Comparison of ENCODE assay signal across 8 mouse cellular contexts in genomic region chr6:119846751-119847517, GRCm38 (mm10). TPM values are rescaled to one million over a fixed set of nuclear protein-coding genes. Genes with fewer than 3 reads are reported as not detected.
A peak's percentile ranks its signal among the peaks of the same experiment; 100 is the strongest.
DNase-seq lines count a peak whose midpoint lies in the region; ATAC-seq and TF ChIP-seq lines count a peak whose summit lies in the region.

No protein-coding gene starts in this region.

- no peaks in the 10 kb centered on the region for H3K27me3 ChIP-seq in lung, embryonic 14.5 days (ENCODE audit: insufficient read depth, low read length)
- H3K27me3 ChIP-seq in heart, postnatal 0 days (ENCODE audit: control insufficient read depth, insufficient read depth, low read length) = no peaks in the 10 kb centered on the region
- no peaks in the 10 kb centered on the region for H3K27me3 ChIP-seq in midbrain, embryonic 13.5 days

- peak; percentile 7 for DNase-seq in lung, embryonic 14.5 days
- no peak for DNase-seq in lung, postnatal 4 days
- peak; percentile 33 for DNase-seq in adipocyte (ENCODE audit: low spot score)
- no peak for DNase-seq in heart, postnatal 0 days (ENCODE audit: low spot score)
- no peak for DNase-seq in layer of hippocampus, postnatal 10 days (ENCODE audit: low spot score in 2 of 2)
- DNase-seq in layer of hippocampus, adult 18-20 months (ENCODE audit: low spot score in 2 of 2) = no peak
- DNase-seq in gastrocnemius, postnatal 14 days = no peak

- no peak for TF ChIP-seq EP300 in heart, postnatal 0 days (IDR thresholded peaks at IDR 0.05; ENCODE audit: low read depth)

- H3K4me3 ChIP-seq in lung, embryonic 14.5 days (ENCODE audit: low read depth, low read length) = peak overlapping the region; percentile 94
- H3K4me3 ChIP-seq in heart, postnatal 0 days (ENCODE audit: low read depth, low read length) = peak overlapping the region; percentile 98
- H3K4me3 ChIP-seq in midbrain, embryonic 13.5 days (replicated peaks) = peak overlapping the region; percentile 67

- peak overlapping the region; percentile 95; the same call in 1 of the 2 replicates for H3K27ac ChIP-seq in lung, embryonic 14.5 days (ENCODE audit: low read depth)
- H3K27ac ChIP-seq in heart, postnatal 0 days (ENCODE audit: low read depth) = peak overlapping the region; percentile 96; the same call in 1 of the 2 replicates
- H3K27ac ChIP-seq in midbrain, embryonic 13.5 days = peak overlapping the region; percentile 97

- no peaks in the 10 kb centered on the region for H3K9me3 ChIP-seq in lung, embryonic 14.5 days (ENCODE audit: low read depth, low read length)
- no peaks in the 10 kb centered on the region for H3K9me3 ChIP-seq in heart, postnatal 0 days (replicated peaks; ENCODE audit: control insufficient read depth, low read length)
- no peaks in the 10 kb centered on the region for H3K9me3 ChIP-seq in midbrain, embryonic 13.5 days

- TF ChIP-seq CTCF in lung, embryonic 14.5 days (IDR thresholded peaks at IDR 0.05; ENCODE audit: low read depth) = no peak
- TF ChIP-seq CTCF in heart, postnatal 0 days (IDR thresholded peaks at IDR 0.05; ENCODE audit: low read depth) = no peak

- H3K4me1 ChIP-seq in lung, embryonic 14.5 days (ENCODE audit: insufficient read depth) = no peaks in the 10 kb centered on the region; the same call in 1 of the 2 replicates
- peaks cover 13% of the 10 kb centered on the region for H3K4me1 ChIP-seq in heart, postnatal 0 days (ENCODE audit: control insufficient read depth, insufficient read depth)
- peaks cover 28% of the 10 kb centered on the region for H3K4me1 ChIP-seq in midbrain, embryonic 13.5 days (replicated peaks)

- peak overlapping the region; percentile 91 for H3K9ac ChIP-seq in lung, embryonic 14.5 days
- peak overlapping the region; percentile 93 for H3K9ac ChIP-seq in heart, postnatal 0 days (replicated peaks; ENCODE audit: low read depth, low read length)
- H3K9ac ChIP-seq in midbrain, embryonic 13.5 days (replicated peaks) = peak overlapping the region; percentile 82

- no peak for ATAC-seq in lung, embryonic 14.5 days (ENCODE audit: insufficient read depth)
- no peak for ATAC-seq in heart, postnatal 0 days (ENCODE audit: insufficient read depth, low read depth)
- ATAC-seq in midbrain, embryonic 13.5 days = no peak

- peak overlapping the region; percentile 82 for H3K4me2 ChIP-seq in lung, embryonic 14.5 days
- peak overlapping the region; percentile 95 for H3K4me2 ChIP-seq in heart, postnatal 0 days (ENCODE audit: low read depth, low read length)
- H3K4me2 ChIP-seq in midbrain, embryonic 13.5 days (replicated peaks) = peak overlapping the region; percentile 72

- intact Hi-C loops in gastrocnemius, postnatal 14 days (cut with DNase I; ENCODE audit: low total_unique reads) = loop anchor here (5.0 kb wide), 1 partner anchor 50 kb away; no protein-coding TSS in a partner anchor

- no peaks in the 10 kb centered on the region for H3K36me3 ChIP-seq in lung, embryonic 14.5 days (ENCODE audit: insufficient read depth)
- H3K36me3 ChIP-seq in heart, postnatal 0 days (replicated peaks; ENCODE audit: control insufficient read depth, insufficient read depth, low read length) = no peaks in the 10 kb centered on the region
- H3K36me3 ChIP-seq in midbrain, embryonic 13.5 days = no peaks in the 10 kb centered on the region

- 25% methylated on average over 11 of the region's 11 CpGs for WGBS in lung, embryonic 14.5 days
- WGBS in heart, postnatal 0 days = 34% methylated on average over 11 of the region's 11 CpGs
- 28% methylated on average over 11 of the region's 11 CpGs for WGBS in midbrain, embryonic 13.5 days

RNA-seq across cellular contexts. Expression of gene Erc1, which starts 1.0 kb away (rescaled TPM):
- polyA plus RNA-seq in lung, embryonic 14.5 days (2014; fragmentation: Nextera tagmentation; extraction: Ambion mirVana) = 27.1 and 29.5 TPM in 2 replicates
- 19.2 and 30.7 TPM in 2 replicates for total RNA-seq in heart, postnatal 0 days (2014; rRNA removed; ENCODE audit: low replicate concordance)
- polyA plus RNA-seq in heart, postnatal 0 days (2015; fragmentation: Nextera tagmentation; extraction: Ambion mirVana) = 11.9 and 12.5 TPM in 2 replicates
- polyA plus RNA-seq in midbrain, embryonic 13.5 days (2015; fragmentation: Nextera tagmentation; extraction: Ambion mirVana) = 39.9 and 40.5 TPM in 2 replicates
- 100 to 1,000 TPM; 114 to 124 TPM for total RNA-seq in layer of hippocampus, postnatal 10 days (2021)
- total RNA-seq in layer of hippocampus, adult 18-20 months (2021) = 10 to 100 TPM; 48.0 to 48.7 TPM
- 10 to 100 TPM; 19.3 to 21.2 TPM for total RNA-seq in gastrocnemius, postnatal 14 days (2021)

RNA-seq across cellular contexts. Expression of gene Rad52, which starts 55.6 kb away (rescaled TPM):
- polyA plus RNA-seq in lung, embryonic 14.5 days (2014; fragmentation: Nextera tagmentation; extraction: Ambion mirVana) = 18.5 and 22.8 TPM in 2 replicates
- total RNA-seq in heart, postnatal 0 days (2014; rRNA removed; ENCODE audit: low replicate concordance) = 22.4 and 31.2 TPM in 2 replicates
- polyA plus RNA-seq in heart, postnatal 0 days (2015; fragmentation: Nextera tagmentation; extraction: Ambion mirVana) = 8.6 and 9.7 TPM in 2 replicates
- polyA plus RNA-seq in midbrain, embryonic 13.5 days (2015; fragmentation: Nextera tagmentation; extraction: Ambion mirVana) = 27.1 and 28.9 TPM in 2 replicates
- 10 to 100 TPM; 26.0 to 29.8 TPM for total RNA-seq in layer of hippocampus, postnatal 10 days (2021)
- total RNA-seq in layer of hippocampus, adult 18-20 months (2021) = 10 to 100 TPM; 35.7 to 37.7 TPM
- total RNA-seq in gastrocnemius, postnatal 14 days (2021) = 10 to 100 TPM; 11.3 to 11.5 TPM

Comparison
In these comparisons a context has a peak if more than half of its experiments do, and no peak if none do; other contexts are left out.
1. DNase-seq: peak in lung, embryonic 14.5 days (single experiment) and adipocyte (single experiment); none in lung, postnatal 4 days (0 of 2), heart, postnatal 0 days (single experiment), layer of hippocampus, postnatal 10 days (0 of 2), layer of hippocampus, adult 18-20 months (0 of 2) and gastrocnemius, postnatal 14 days (single experiment).
2. Peak in every context shown above with its lines, with median percentiles within 50 percentile points of each other: H3K27ac ChIP-seq, H3K4me2 ChIP-seq, H3K4me3 ChIP-seq and H3K9ac ChIP-seq.